Mouse (Mus musculus): Measurements from ENCODE around the gene Snu13.

Snu13 gene

GRCm38 (mm10) chr15:82027276-82027675 lies 20.1 kb downstream of the Snu13 start:
- DNase-seq (ENCODE audit: low spot score) = no peak

GRCm38 (mm10) chr15:82023965-82024635 lies 23.3 kb downstream of the Snu13 start:
- no peak for DNase-seq (ENCODE audit: low spot score)

GRCm38 (mm10) chr15:82022535-82023088 lies 24.8 kb downstream of the Snu13 start:
- DNase-seq (ENCODE audit: low spot score) = no peak

GRCm38 (mm10) chr15:82019288-82019687 lies 28.1 kb downstream of the Snu13 start:
- no peak for DNase-seq (ENCODE audit: low spot score)

- no peak for DNase-seq (ENCODE audit: low spot score)
These were observed 29.9 kb downstream of the Snu13 start for GRCm38 (mm10) chr15:82017461-82017860.

GRCm38 (mm10) chr15:82016830-82017229 lies 30.6 kb downstream of the Snu13 start:
- no peak for DNase-seq (ENCODE audit: low spot score)

GRCm38 (mm10) chr15:82016101-82016808 lies 31.1 kb downstream of the Snu13 start:
- peak; percentile 99 for DNase-seq (ENCODE audit: low spot score)

- peak; percentile 25 for DNase-seq (ENCODE audit: low spot score)
These were observed 31.9 kb downstream of the Snu13 start for GRCm38 (mm10) chr15:82015392-82016100.

- no peak for DNase-seq (ENCODE audit: low spot score)
These were observed 32.5 kb downstream of the Snu13 start for GRCm38 (mm10) chr15:82014745-82015391.

GRCm38 (mm10) chr15:82011947-82012346 lies 35.5 kb downstream of the Snu13 start:
- DNase-seq (ENCODE audit: low spot score) = no peak

GRCm38 (mm10) chr15:82004257-82004656 lies 43.1 kb downstream of the Snu13 start:
- no peak for DNase-seq (ENCODE audit: low spot score)

- no peak for DNase-seq (ENCODE audit: low spot score)
These were observed 53.4 kb downstream of the Snu13 start for GRCm38 (mm10) chr15:81993992-81994391.

- no peak for DNase-seq (ENCODE audit: low spot score)
These were observed 56.8 kb downstream of the Snu13 start for GRCm38 (mm10) chr15:81990549-81990948.

All from lung, postnatal 25 days (tissue).